Mouse (Mus musculus): ENCODE measurements at regions not wholly inside any gene's neighbourhood (a gene's known extent, or its start where the extent isn't known, plus 50 kb on each side); places are given as distances from the start of the nearest gene placed in this dataset.

GRCm38 (mm10) chr5:43139813-43140212, 93.2 kb upstream of the Cpeb2 start:
- no peak for DNase-seq

DNA sequence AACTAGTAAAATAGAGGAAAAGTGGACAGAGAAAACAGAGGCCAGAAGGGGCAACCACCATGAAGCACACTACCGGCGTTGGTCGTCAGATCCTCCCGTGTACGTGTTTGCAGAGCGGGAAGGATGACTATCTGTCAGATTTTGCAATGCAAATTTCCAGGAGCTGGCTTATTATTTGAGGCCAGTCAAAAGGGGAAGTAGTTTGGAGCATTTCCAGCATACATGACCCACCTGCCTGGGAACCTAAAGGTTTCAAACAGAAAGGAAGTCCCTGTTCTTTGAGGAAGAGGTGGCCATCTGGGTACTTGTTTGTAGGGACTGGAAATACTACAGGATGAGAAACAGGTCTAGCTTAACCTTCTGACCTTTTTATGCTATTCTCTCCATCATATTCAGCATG, 87.0 kb upstream of the Cpeb2 start:
- DNase-seq = no peak

GRCm38 (mm10) chr5:43146928-43147327, 86.0 kb upstream of the Cpeb2 start:
- no peak for DNase-seq

DNA sequence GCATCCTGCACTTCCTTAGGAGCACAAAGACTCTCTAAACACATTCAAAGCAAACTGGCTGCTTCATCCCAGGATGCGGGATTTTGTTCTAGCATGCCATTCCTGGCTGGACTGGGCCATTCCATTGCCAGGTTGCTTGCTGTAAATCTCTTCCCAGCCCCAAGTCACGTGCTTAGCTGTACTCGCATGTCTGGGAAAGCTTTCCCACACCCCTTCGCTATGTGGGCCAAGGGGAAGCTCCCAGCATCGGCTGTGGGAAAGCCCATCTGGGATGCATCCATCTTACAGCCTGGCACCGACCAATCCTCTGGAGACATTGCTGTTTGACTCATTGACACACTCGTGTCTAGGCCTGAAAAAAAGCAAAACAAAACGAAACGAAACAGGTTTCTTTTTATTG, 84.5 kb upstream of the Cpeb2 start:
- DNase-seq = no peak

GRCm38 (mm10) chr5:43149559-43149958, 83.4 kb upstream of the Cpeb2 start:
- no peak for DNase-seq

DNA sequence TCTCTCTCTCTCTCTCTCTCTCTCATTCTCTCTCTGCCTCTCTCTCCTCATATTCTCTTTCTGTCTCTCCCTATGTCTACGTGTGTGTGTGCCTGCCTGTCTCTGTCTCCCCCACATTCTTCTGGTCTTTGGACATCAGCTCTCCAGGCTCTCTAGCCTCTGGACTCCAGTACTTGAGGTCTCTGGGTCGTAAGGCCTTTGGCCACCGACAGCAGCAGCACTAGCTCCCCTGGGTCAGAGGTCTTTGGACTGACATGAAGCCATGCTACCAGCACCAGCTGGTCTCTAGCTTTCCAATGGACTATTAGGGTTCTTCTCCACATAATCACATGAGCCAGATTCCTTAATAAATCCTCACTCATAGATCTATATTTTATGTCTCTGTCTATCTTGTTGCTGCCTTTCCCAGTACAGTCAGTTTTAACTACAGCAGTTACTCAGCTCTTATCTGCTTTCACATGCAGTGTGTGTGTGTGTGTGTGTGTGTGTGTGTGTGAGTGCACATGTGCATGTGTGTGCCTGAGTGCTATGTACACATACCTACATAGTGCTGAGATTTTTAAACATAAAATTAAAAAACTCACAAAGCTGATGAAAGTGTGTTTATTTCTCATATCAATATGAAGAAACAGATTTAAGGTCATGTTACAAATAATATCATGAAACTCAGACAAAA, 81.7 kb upstream of the Cpeb2 start:
- DNase-seq = peak; percentile 14

- no peak for DNase-seq
These were observed 80.8 kb upstream of the Cpeb2 start for GRCm38 (mm10) chr5:43152119-43152611.

GRCm38 (mm10) chr5:43152881-43153280, 80.1 kb upstream of the Cpeb2 start:
- DNase-seq = no peak

DNA sequence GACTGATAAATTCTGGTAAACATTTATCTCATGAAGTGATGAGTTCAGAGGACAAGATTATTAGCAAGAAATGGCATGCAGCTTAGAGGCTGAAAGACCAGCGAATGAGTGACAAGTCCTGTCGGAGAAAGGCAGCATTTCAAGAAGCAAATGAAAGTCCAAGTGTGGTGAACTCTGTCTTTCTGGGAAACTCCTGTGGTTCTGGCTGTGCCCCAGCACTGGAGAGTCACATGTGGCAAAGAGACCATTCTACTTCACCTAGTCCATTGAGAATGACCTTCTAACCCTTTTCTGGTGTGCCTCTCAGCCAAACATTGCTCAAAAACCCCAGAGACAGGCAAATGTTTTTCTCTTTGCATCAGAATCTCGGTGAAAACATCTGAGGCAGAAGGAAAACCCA, 76.2 kb upstream of the Cpeb2 start:
- DNase-seq = no peak

- DNase-seq = no peak
These were observed 72.8 kb upstream of the Cpeb2 start for GRCm38 (mm10) chr5:43160140-43160539.

GRCm38 (mm10) chr5:43181475-43181874, 51.5 kb upstream of the Cpeb2 start:
- peak; percentile 7 for DNase-seq
